Mouse (Mus musculus): ENCODE measurements around the gene B4galnt4. TPM values are rescaled to one million over a fixed set of nuclear protein-coding genes. Genes with fewer than 3 reads are reported as not detected.

B4galnt4 gene
- total and polyA plus RNA-seq, 3 experiments: 0.81 to 8.0 TPM; not detected in 1

DNA sequence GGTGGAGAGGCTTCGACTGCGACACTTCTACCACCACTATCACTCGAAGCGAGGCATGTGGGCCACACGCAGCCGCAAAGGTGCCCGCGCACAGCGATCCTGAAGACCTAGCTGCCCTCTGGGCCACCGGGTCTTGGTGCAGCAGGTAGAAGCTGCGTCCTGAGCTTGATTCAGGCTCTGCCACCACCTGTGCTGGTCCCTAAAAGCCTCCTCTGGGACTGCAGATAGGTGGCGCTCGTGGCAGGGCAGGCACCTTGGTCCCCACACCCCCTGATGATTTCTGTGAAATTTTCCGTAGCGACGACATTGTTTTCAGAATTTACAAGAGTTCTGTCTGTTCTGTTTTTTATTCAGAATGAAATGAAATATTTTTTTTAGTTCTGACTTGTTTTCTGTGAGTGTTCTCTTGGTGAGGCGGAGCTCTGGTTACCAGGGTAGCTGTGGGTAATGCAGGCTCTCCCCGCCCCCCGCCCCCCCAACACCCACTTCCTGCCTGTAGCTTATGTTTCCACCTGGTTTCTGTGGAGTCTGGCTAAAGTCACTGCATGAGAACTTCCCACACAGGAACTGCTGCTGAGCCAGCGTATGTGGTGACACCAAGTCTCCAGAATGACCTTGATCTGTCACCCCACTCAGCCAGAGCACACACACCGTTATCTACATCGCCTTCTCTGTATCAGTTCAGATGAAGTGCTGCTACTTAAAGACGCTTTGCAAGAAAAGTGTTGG lies 11.3 kb downstream of the B4galnt4 start:
- Histone ChIP-seq H3K4me3 (ENCODE audit: control insufficient read depth in 1 of 2, insufficient read depth in 1 of 2, low read depth in 2 of 2, low read length in 2 of 2) (no peak overlapping the region), H3K4me1 (ENCODE audit: control insufficient read depth in 1 of 2, insufficient read depth in 2 of 2, low read length in 2 of 2) (no peaks in the 10 kb centered on the region), H3K27me3 (ENCODE audit: control insufficient read depth in 1 of 2, insufficient read depth in 2 of 2, low read length in 2 of 2) (no peaks in the 10 kb centered on the region), H3K9ac (ENCODE audit: control insufficient read depth, low read depth, low read length, poor library complexity, severe bottlenecking) (no peak overlapping the region), H3K9me3 (replicated peaks; ENCODE audit: insufficient read depth, low read length) (no peaks in the 10 kb centered on the region), H3K36me3 (ENCODE audit: control insufficient read depth in 1 of 2, insufficient read depth in 2 of 2, low read length in 2 of 2) (no peaks in the 10 kb centered on the region), H3K79me2 (ENCODE audit: control insufficient read depth, insufficient read depth, low read length, poor library complexity) (no peaks in the 10 kb centered on the region), H3K27ac (ENCODE audit: control insufficient read depth, low read depth, low read length) (no peak overlapping the region)
- DNase-seq (ENCODE audit: low read depth, low spot score): no peak
- no peak for TF ChIP-seq JUND (IDR thresholded peaks at IDR 0.05; ENCODE audit: low read depth, low read length)
- TF ChIP-seq KAT2A (conservative IDR thresholded peaks at IDR 0.05; ENCODE audit: low read depth, low read length): no peak
- no peak for TF ChIP-seq NRF1 (IDR thresholded peaks at IDR 0.05; ENCODE audit: insufficient read depth, low read depth, low read length, poor library complexity, severe bottlenecking)
- no peak for TF ChIP-seq CHD1 (IDR thresholded peaks at IDR 0.05; ENCODE audit: low read depth, low read length)
- no peak for TF ChIP-seq ELF1 (IDR thresholded peaks at IDR 0.05; ENCODE audit: low read depth, low read length)
- peak; percentile 11 to 55 (median 37); a peak in 4 of 6 replicates for TF ChIP-seq CTCF (IDR thresholded peaks at IDR 0.05 in 2 of 3, conservative IDR thresholded peaks at IDR 0.05 in 1 of 3; ENCODE audit: control insufficient read depth in 1 of 3, insufficient read depth in 1 of 3, low read depth in 2 of 3, low read length in 3 of 3, poor library complexity in 1 of 3, severe bottlenecking in 1 of 3)
- TF ChIP-seq POLR2AphosphoS2 (IDR thresholded peaks at IDR 0.05; ENCODE audit: low read length): no peak
- TF ChIP-seq CHD2 (IDR thresholded peaks at IDR 0.05; ENCODE audit: low read length): no peak
- no peak for TF ChIP-seq TAL1 (IDR thresholded peaks at IDR 0.05; ENCODE audit: low read length)
- no peak for TF ChIP-seq GATA1 (IDR thresholded peaks at IDR 0.05; ENCODE audit: low read depth, low read length)
- no peak for TF ChIP-seq GABPA (IDR thresholded peaks at IDR 0.05; ENCODE audit: low read depth, low read length)
- peak; percentile 37; the same call in 1 of the 2 replicates for TF ChIP-seq SMC3 (IDR thresholded peaks at IDR 0.05; ENCODE audit: low read depth, low read length)
- no peak for TF ChIP-seq HCFC1 (IDR thresholded peaks at IDR 0.05; ENCODE audit: low read depth, low read length)
- no peak for TF ChIP-seq MAX (IDR thresholded peaks at IDR 0.05; ENCODE audit: low read length)
- TF ChIP-seq RAD21 (IDR thresholded peaks at IDR 0.05; ENCODE audit: low read depth, low read length): peak; percentile 5
- TF ChIP-seq USF2 (IDR thresholded peaks at IDR 0.05; ENCODE audit: borderline replicate concordance in 1 of 2, insufficient read depth in 1 of 2, low read depth in 1 of 2, low read length in 2 of 2): no peak
- TF ChIP-seq MEF2A (IDR thresholded peaks at IDR 0.05; ENCODE audit: extremely low read depth, insufficient replicate concordance, low read depth, low read length, poor library complexity, severe bottlenecking): no peak
- no peak for TF ChIP-seq MAZ (IDR thresholded peaks at IDR 0.05; ENCODE audit: low read depth, low read length)
- TF ChIP-seq MYB (IDR thresholded peaks at IDR 0.05; ENCODE audit: low read depth, low read length): no peak
- no peak for TF ChIP-seq SIN3A (IDR thresholded peaks at IDR 0.05; ENCODE audit: low read length)

DNA sequence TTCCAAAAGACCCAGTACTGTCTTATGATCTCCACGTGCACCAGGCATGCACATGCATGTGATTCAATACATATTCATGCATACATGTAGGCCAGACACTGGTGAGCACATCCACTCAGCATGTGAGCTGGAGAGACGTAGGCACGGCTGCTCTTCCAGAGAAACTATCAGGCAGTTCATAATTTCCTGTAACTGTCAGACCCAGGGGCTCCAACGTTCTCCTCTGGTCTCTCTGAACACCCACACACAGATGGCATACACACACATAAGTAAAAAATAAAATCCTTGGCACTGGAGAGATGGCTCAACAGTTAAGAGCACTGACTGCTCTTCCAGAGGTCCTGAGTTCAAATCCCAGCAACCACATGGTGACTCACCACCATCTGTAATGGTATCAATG lies 12.9 kb downstream of the B4galnt4 start:
- no peaks in the 10 kb centered on the region for H3K9me3 ChIP-seq (replicated peaks; ENCODE audit: insufficient read depth, low read length)
- no peak for TF ChIP-seq USF2 (IDR thresholded peaks at IDR 0.05; ENCODE audit: borderline replicate concordance in 1 of 2, insufficient read depth in 1 of 2, low read depth in 1 of 2, low read length in 2 of 2)
- no peak for TF ChIP-seq HCFC1 (IDR thresholded peaks at IDR 0.05; ENCODE audit: low read depth, low read length)
- TF ChIP-seq CTCF (IDR thresholded peaks at IDR 0.05 in 2 of 3, conservative IDR thresholded peaks at IDR 0.05 in 1 of 3; ENCODE audit: control insufficient read depth in 1 of 3, insufficient read depth in 1 of 3, low read depth in 2 of 3, low read length in 3 of 3, poor library complexity in 1 of 3, severe bottlenecking in 1 of 3): no peak
- TF ChIP-seq POLR2AphosphoS5 (IDR thresholded peaks at IDR 0.05; ENCODE audit: borderline replicate concordance, low read depth, low read length): no peak
- no peak for TF ChIP-seq MAFK (IDR thresholded peaks at IDR 0.05; ENCODE audit: borderline replicate concordance, low read depth, low read length)
- TF ChIP-seq TAL1 (IDR thresholded peaks at IDR 0.05; ENCODE audit: low read length): no peak
- no peak for TF ChIP-seq MYB (IDR thresholded peaks at IDR 0.05; ENCODE audit: low read depth, low read length)
- no peak for TF ChIP-seq EP300 (IDR thresholded peaks at IDR 0.05; ENCODE audit: low read depth in 1 of 2, low read length in 2 of 2)
- no peak for TF ChIP-seq MAX (IDR thresholded peaks at IDR 0.05; ENCODE audit: low read length)
- no peak for TF ChIP-seq CHD2 (IDR thresholded peaks at IDR 0.05; ENCODE audit: low read length)
- no peak for TF ChIP-seq TCF12 (IDR thresholded peaks at IDR 0.05; ENCODE audit: low read depth, low read length)
- TF ChIP-seq MXI1 (IDR thresholded peaks at IDR 0.05; ENCODE audit: low read depth, low read length): no peak
- no peak for TF ChIP-seq MEF2A (IDR thresholded peaks at IDR 0.05; ENCODE audit: extremely low read depth, insufficient replicate concordance, low read depth, low read length, poor library complexity, severe bottlenecking)
- no peaks in the 10 kb centered on the region for H3K4me1 ChIP-seq (ENCODE audit: control insufficient read depth in 1 of 2, insufficient read depth in 2 of 2, low read length in 2 of 2)

More for the DNA sequence above, 12.9 kb downstream of the B4galnt4 start:
- H3K79me2 ChIP-seq (ENCODE audit: control insufficient read depth, insufficient read depth, low read length, poor library complexity): no peaks in the 10 kb centered on the region
- no peak for DNase-seq (ENCODE audit: low read depth, low spot score)
- H3K9ac ChIP-seq (ENCODE audit: control insufficient read depth, low read depth, low read length, poor library complexity, severe bottlenecking): no peak overlapping the region
- H3K27ac ChIP-seq (ENCODE audit: control insufficient read depth, low read depth, low read length): no peak overlapping the region
- no peaks in the 10 kb centered on the region for H3K36me3 ChIP-seq (ENCODE audit: control insufficient read depth in 1 of 2, insufficient read depth in 2 of 2, low read length in 2 of 2)
- H3K27me3 ChIP-seq (ENCODE audit: control insufficient read depth in 1 of 2, insufficient read depth in 2 of 2, low read length in 2 of 2): peaks cover 0 to 2% of the 10 kb centered on the region in 2 experiments; a peak in 2 of 4 replicates
- no peak overlapping the region for H3K4me3 ChIP-seq (ENCODE audit: control insufficient read depth in 1 of 2, insufficient read depth in 1 of 2, low read depth in 2 of 2, low read length in 2 of 2)
